Mouse (Mus musculus) frontal cortex, postnatal 10 days (tissue): ENCODE measurements at regions not wholly inside any gene's neighbourhood (a gene's known extent, or its start where the extent isn't known, plus 50 kb on each side); places are given as distances from the start of the nearest gene placed in this dataset.
A peak's percentile ranks its signal among the peaks of the same experiment; 100 is the strongest.

Experiments
- DNase-seq, 2 experiments: peaks; one replicate each; pipeline ENCODE4 v3.0.0; 2022; ENCODE audit warnings: low spot score in 2 of 2, mixed read lengths in 1 of 2

DNA sequence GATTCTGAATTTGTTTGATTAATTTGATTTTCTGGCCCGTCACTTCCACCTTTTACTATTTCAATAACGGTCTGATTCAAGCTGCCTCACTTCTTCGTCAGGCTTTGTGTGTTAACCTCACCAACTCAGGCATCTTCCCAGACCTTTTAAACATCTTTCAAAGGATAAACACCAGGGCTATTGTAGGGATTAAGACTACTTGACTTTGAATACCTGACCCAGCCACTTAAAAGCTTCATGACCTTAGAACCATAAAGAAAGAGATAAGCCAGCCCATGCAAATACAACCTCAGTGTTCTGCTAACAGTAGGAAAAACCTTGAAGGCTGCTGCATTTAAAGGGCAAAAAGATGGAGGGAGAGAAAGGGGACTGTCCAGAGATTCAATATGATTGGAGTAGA, 386.9 kb upstream of the Castor2 start:
- no peak for DNase-seq

DNA sequence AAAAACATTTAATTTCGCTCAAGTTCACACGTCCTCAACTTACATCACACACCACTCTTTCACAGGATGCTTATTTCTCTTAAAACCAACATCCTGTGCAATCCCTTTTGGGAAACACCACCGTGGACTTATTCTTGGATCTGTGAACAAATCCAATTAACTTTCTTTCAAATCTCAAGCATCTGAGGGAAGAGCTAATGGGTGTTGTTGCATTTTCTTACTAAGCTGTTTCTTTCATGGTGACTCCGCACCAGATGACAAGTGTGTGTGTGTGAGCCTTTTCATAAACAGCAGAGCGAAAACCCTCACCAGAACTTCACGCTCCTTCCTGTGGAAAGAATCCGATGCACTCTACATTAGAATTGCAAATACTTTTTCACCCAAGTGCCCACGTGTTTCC, 390.6 kb upstream of the Castor2 start:
- no peak for DNase-seq

DNA sequence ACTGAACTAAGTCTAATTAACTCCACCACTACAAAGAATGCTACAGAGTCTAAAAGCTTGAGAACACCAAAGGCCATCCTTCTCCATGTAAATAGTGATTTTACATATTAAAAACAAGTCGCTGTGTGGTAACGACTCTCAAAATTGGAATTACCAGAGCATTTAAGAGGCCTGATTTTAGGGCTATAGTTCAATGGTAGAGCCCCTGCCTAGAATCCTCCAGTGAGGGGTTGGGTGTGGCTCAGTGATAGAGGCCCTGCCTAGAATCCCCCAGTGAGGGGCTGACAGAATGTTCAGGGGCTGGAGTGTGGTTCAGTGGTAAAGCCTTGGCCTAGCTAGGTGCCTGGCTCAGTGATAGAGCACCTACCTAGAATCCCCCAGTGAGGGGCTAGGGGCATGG, 413.3 kb upstream of the Castor2 start:
- no peak for DNase-seq

DNA sequence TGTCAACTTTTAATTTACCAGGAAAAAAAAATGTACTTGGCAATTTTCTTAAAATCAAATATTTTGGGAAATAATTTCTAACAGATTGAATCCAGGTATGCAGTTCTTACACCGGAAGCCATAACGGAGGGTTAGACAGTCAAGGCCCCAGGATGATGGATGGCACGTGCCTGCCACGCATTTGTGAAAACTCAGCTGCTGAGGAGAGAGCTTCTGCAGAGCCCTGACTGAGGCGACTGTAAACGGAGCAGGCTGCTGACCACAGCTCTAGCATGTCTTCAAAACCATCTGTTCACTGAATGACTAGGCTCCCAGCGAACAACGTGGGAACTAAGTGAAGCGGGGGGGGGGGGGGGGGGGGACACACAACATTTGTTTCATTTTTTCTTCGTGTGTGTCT, 416.5 kb upstream of the Castor2 start:
- no peak for DNase-seq

DNA sequence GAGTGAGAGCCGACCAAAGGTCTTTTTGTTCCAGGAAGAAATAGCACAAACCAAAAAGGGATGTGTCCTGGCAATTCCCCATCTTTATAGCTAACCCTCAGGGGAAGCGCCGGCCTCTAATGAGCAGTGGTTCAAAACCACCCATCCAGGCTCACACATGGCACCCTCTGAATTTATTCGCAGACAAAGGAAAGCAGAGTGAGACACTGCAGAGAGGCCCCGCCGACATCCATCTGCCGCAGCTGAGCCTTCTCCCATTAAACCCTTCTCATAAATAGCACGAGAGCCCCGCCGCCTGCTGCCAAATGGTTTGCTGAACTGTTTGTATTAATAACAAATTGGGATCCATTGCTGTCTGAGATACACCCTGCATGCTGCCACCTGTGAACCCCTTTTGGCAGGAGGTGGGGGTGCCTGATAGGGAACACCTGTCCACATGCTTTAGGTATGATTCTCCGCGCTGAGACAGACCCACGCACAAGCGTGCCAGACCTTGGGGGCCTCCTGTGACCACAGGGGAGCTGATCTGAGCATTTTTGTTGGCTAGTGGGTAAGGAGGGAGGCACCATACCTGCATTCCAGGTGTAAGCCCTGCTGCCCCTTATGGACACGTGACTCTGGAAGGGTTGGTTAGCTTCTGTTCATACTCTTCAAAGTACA, 422.6 kb upstream of the Castor2 start:
- DNase-seq = peak in 1 of 2 experiments; percentile 14

DNA sequence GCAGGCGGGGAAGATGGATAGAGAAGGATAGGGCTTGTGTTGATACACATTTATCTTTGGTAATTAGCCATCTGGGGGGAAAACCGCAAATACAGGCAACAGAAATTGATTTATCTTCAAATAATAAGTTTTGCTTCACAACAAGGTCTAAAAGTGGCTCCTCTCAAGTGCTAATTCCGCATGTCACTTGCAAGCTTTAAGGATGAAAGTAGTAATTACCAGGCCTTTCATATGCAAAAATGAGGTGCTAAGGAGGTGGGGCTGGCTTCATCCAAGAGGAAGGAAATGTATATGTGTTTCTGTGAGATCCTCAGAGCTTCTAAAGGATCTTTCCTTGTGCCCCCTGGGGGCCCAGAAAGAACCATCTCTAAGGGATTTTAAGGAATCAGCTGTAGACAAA, 423.9 kb upstream of the Castor2 start:
- no peak for DNase-seq

DNA sequence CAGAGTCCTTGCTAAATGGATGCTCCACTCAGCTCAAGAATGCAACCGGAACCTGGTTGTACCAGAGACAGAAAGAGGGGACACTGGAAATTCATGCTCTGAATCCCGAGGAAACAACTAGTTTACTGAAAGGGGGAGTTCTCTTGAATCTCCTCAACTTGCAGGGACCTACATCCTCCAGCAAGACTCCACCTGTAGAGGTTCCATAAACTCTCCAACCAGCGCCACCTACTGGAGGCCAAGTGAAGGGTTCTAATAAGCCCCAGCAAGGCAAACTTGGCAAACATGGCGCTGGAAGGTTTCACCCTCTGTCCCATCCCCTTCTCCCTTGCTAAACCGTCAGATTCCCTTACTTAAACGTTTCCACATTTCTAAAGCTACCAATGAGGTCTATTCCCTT, 433.0 kb upstream of the Castor2 start:
- peak in 1 of 2 experiments; percentile 19 for DNase-seq

DNA sequence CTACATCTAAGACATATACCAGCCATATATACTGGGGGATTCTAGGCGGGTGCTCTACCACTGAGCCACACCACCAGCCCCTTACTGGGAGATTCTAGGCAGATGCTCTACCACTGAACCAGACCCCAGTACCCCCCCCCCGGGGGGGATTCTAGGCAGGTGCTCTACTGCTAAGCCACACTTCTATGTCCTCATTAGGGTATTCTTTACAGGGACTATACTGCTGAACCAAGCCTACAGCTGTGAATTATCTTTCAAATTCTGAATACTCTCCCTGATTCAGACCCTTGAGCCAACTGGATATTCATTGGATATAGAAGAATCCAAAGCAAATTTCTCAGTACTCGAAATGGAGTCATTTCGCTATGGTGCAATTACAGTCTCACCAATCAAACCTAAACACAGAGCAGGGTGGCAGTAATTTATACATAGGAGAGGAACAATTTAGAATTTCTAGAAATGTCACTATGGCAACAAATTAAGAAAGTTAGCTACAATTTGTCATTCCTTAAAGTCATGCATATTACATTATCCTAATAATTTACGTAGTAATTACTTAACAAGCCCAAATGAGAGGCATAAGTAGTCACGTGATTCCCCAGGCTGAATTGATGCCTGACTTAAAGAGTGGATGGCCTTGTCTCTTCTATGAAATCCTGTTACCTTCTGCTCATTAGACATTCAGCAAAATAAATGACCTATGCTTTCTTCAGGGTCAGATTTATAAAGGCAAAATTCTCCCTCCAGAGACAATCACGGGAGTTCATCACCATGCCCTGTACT, 436.8 kb upstream of the Castor2 start:
- no peak for DNase-seq

DNA sequence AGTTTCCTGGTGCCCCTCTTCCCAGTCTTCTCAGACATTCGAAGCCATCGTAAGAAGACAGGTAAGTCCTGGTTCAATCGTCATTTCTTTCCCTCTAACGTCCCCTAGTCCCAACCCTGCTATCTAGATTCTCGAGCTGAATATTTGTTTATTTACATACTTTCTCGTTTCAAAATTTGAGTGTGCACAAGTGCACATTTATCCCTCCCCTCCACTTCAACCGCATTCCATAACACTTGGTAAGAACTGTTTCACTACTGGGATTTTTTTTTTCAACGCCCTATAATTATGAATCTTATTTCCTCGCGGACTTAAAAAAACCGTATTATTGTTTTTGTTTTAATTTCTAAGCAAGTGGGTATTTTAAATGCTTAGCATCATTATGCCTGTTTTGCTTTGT, 439.2 kb upstream of the Castor2 start:
- no peak for DNase-seq

DNA sequence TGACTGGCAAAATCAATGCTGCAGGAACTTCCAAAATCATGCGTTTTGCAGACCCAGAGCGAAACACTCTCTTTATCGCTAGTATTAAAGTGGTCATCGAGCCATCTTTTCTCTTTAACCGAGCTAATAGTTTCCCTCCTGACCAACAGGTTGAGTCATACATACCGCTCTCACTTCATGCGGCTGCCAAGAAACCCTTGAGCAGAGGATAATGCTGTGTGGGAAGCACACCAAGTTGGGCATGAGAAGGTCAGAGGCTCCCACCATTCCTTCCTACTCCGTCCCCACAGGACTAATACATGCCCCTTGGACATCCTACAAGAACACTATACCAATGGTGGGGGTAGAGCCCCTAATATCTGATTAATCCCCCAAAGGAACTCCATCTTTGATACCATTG, 442.7 kb upstream of the Castor2 start:
- no peak for DNase-seq

DNA sequence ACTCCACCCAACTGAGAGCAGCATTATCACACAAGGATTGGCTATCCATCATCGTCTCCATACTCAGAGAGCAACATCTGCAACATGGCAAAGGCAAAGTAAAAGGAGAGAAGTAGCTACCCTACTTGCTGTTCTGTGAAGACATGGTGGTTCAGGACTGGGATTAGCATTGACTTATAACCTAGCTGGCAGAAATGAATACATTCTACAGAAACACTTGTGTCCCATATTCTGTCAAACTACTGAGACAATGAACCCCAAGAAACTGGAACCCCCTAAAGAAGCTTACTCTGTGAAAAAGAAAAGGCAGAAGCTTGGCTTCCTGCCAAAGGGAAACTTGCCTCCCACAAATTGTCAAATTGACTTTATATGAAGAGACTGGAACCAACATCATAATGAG, 446.1 kb upstream of the Castor2 start:
- no peak for DNase-seq

DNA sequence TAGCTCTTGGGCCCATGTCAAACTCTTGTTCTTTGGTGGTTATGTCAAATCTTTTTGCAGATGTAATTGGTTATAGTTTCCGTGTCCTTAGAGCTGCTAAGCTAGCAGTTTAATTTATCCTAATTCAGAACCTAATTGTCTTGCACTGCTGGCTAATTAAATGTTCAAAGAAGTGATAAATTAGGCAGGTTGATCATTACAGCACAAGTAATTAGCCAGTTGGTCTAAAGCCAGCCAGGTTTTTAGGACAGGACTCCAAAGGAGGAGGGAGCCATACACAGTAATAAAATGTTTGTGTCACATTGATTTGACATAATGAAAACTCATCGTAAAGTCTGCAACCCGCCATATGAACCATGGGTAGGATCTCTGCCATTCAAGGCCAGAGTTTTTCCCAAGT, 449.3 kb upstream of the Castor2 start:
- no peak for DNase-seq

DNA sequence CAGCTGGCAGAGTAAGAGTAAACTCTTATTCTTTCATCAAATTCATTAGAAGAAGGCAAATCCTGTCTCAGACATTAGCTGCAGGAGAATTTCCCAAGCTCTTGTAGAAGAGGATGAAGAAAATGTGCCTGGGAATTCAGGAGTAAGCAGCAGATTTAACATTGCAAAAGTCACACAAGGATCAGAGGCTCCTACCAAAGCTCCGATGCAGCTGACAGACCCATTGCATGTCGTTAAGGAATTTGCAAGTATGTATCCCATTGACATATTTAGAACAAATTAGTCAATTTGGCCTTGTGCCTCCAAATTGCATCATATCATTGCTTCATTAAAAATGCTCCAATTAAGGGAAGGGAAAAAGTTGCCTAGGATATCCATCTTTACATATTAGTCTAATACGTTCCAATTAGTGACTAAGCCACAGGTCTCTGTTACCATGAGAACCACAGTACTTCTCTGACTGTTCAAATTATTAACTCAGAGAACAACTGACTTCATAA, 453.8 kb upstream of the Castor2 start:
- no peak for DNase-seq

DNA sequence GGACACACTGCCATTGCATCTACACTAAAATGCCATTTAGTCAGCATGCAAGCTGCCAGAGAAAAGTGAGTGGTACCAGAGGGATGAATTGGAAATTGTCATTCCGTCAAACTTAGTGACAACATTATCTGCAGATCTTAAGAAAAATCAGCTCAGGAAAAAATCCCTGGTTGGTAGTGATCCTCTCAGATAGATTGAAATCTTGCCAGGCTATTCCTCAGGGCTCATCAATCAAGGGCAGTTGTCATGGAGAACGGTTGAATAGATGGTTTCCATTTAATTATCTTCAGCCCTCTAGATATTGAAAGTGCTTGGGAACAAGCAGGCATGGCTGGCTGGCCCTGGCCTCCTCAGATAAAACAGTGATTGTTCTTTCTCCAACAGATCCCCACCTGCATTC, 456.2 kb upstream of the Castor2 start:
- no peak for DNase-seq

DNA sequence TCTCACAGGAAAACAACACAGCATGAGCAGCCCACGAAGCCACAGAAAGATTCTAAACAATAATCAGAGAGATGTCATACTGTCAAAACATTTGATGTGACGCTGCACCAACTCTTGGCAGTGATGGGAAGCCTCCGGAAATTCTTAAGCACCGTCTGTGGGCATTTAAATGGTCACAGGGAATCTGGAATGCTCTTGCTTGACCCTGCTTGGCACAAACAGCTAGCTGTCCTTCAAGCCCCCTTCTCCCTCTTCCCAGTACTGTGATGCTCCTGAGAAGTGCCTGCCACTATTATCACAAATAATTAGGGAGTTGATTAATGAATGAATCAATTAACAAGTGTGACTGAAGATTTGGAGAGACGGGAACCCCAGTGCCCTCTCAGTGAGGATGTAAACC, 465.0 kb upstream of the Castor2 start:
- DNase-seq = no peak

DNA sequence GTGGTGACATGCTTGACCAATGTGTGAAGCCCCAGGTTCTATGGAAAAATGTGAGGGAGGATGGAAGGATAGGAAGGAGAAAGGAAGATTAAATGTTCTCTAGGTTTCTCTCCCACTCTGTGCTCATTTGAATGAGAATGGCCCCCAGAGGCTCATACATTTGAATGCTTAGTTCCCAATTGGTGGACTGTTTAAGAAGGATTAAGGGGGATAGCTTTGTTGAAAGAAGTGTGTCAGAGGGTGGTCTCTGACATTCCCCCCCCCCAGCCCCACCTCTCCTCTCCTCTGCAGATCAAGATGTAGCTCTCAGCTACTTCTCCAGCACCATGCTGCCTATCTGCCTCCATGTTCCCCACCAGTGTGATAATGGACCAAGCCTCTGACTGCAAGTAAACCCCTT, 467.7 kb upstream of the Castor2 start:
- DNase-seq = no peak

DNA sequence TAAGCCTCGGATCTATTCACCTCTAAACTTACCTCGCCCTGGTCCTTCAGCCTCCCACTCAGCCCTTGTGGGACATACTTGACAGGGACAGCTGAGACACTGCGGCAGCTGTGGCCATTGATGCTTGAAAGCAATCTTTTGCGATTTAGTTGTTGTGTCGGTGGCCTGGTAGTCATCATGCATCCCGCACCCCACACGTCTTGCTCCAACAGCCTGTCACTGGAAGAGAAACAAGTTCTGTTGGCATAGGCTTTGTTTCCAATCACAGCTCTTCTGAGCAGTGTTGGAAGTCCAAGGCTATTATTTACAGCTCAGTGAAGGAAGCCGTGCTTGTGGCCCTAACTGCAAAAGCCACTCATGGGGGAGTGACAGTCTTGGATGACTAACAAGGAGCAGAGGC, 480.2 kb upstream of the Castor2 start:
- no peak for DNase-seq

DNA sequence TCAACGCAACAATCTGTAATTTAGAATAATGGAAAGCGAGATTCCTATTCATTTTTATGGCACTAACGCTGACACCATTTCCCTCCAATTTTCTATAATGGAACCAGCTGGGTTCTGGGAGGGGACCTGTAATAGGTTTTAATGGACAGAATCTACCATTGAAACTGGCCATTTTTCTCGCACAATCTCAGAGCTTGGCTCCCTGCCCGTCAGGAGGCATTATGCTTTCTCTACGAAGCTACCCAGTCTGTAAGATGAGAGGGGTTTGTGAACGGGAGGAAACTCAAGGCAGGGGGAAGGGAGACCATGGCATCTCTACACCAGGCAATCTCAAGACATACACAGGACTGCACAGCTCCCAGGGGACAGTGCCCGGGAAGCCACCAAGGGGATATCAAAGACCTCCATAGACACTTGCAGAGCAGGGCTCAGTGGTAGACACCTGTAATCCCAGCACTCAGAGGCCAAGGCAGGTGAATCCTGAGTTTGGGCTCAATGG, 498.2 kb upstream of the Castor2 start:
- no peak for DNase-seq

DNA sequence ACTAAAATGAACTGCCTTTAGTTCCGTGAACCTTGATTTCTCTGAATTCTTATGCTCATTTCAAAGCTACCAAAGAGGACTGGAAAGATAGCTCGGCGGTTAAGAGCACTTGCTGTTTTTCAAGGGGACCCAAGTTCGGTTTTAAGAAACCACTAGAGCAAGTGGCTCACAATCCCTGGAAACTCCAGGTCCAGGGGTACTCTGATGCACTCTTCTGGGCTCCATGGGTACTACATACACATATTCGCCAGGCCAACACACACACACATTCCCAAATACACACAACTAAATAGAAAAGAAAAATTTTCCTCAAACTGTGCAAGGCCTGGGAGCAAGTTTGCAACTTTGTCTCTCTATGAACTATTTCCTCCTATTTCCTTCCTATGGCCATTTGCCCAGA, 498.9 kb upstream of the Castor2 start:
- no peak for DNase-seq

DNA sequence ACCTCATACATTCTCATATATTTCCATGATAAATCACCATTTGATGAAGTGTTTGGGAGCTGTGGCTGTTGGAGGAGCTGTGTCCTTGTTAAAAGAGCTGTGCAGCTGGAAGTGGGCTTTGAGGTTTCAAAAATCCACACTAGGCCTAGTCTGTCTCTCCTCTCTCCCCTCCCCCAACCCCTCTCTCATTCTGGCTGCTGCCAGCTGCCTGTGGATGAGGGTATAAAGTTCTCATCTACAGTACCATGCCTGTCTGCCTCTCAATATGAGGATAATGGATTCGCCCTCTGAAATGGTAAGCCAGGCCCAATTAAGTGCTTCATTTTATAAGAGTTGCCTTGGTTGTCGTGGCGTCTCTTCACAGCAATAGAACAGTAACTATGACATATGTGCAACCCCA, 501.4 kb upstream of the Castor2 start:
- DNase-seq = no peak

DNA sequence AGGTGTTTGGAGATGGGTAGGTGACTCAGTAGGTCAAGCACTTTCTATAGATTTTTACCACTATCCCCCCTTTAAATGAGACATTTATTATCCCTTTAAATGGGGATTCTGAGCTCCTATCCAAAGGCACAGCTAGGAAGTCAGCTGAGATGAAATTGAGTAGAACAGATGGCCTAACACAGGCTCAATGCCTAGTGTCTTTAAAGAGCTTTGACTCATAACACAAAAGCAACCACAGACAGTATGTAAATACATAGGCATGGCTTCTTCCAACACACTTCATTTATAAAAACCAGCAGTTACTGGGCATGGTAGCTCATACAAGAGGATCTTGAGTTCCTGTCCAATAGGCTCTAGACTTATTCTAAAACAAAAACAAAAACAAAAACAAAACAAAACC, 513.0 kb upstream of the Castor2 start:
- no peak for DNase-seq

DNA sequence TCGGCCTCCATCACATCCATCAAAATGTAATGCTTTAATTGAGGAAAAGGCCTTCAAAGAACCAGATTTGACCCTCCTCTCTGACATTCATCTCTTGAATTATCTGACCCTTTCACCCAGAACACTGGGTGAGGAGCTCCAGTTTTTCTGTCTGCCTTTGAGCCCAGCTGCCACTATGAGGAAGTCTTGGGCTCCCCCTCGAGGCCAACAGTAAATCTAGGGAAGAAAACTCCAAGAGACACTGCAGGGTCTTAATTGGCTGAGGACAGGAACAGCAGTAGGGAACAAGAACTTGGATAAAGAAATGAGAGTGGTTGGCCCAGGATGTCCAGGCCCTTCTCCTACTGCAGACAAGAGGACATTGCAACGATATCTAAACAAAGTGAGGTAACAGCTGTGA, 514.3 kb upstream of the Castor2 start:
- DNase-seq = peak; percentile 38 to 66

DNA sequence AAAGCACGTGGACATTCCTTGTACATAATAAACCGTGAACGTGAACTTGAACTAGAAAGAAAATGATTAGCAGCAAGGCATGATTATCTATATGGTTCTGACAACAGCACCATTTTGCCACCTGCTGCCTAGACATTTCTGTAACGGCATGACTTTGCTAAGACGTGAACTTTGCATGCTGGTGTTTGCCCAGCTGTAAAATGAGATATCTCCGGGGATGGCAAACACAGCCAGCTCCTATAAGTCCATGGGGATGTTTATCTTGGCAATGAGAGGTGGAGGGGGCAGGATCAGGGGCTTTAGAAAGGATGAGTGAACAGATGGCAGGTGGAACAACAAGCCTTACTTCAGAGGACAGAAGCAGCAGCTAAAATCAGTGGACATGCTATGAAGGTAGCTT, 522.9 kb upstream of the Castor2 start:
- no peak for DNase-seq
